9 mouse cellular contexts compared by ENCODE assay signal in the genomic region with DNA sequence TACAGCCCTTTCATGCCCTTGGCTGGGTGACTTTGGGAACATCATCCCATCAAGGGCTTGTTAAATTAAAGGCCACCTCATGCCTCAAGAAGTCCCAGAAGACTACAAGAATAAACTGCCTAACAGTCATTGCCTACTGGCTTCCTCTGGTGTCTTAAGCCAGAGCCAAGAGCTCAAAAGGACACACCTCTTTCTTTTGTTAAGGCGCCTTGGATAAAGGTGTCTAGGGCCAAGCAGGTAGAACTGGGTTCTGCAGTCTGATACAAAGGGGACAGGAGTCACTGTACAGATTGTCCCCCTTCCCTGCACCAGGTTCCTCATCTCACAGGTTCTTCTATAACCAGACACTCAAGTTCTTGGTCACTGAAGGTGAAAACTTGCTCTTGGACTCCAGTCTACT. TPM values are rescaled to one million over a fixed set of nuclear protein-coding genes. Genes with fewer than 3 reads are reported as not detected.
DNase-seq lines count a peak whose midpoint lies in the region; ATAC-seq and TF ChIP-seq lines count a peak whose summit lies in the region.
"Had no signal": no experiment of that assay in that cellular context is flagged by ENCODE, and none has a peak within 500 bp of the region (broad histone marks: within the 10 kb centered on the region; RNA-seq: fewer than 3 reads in every experiment).

No protein-coding gene starts in this region.

- DNase-seq in forebrain, embryonic 11.5 days (ENCODE audit: low spot score) = no peak
- DNase-seq in lung, postnatal 0 days (ENCODE audit: low spot score) = no peak
- DNase-seq in lung, postnatal 14 days = no peak
- DNase-seq in urinary bladder, postnatal 36 days (ENCODE audit: low spot score in 2 of 2) = no peak
- no peak for DNase-seq in adrenal gland, adult (ENCODE audit: inconsistent age in 2 of 2, low spot score in 1 of 2)
- DNase-seq: thymus, postnatal 14 days had no signal

- H3K4me2 ChIP-seq in forebrain, embryonic 11.5 days (ENCODE audit: low read depth, low read length, severe bottlenecking) = peak overlapping the region; percentile 75; the same call in 1 of the 2 replicates
- no peak overlapping the region for H3K4me2 ChIP-seq in forebrain, embryonic 15.5 days (replicated peaks)
- H3K4me2 ChIP-seq in lung, postnatal 0 days (replicated peaks; ENCODE audit: low read depth, low read length) = peak overlapping the region; percentile 62; the same call in 1 of the 2 replicates
- peak overlapping the region; percentile 64 for H3K4me2 ChIP-seq in hindbrain, embryonic 15.5 days
- H3K4me2 ChIP-seq in myocyte (ENCODE audit: low read depth) = peak overlapping the region; percentile 94

- H3K36me3 ChIP-seq in forebrain, embryonic 11.5 days (ENCODE audit: control insufficient read depth, insufficient read depth, low read length) = peaks cover 6% of the 10 kb centered on the region; the same call in 1 of the 2 replicates
- H3K36me3 ChIP-seq in forebrain, embryonic 15.5 days = peaks cover 20% of the 10 kb centered on the region
- H3K36me3 ChIP-seq in lung, postnatal 0 days (ENCODE audit: insufficient read depth, low read length) = peaks cover 4% of the 10 kb centered on the region; the same call in 1 of the 2 replicates
- H3K36me3 ChIP-seq in hindbrain, embryonic 15.5 days = peaks cover 13% of the 10 kb centered on the region
- H3K36me3 ChIP-seq in myocyte (ENCODE audit: control insufficient read depth, insufficient read depth) = peaks cover 3% of the 10 kb centered on the region

- WGBS in forebrain, embryonic 11.5 days = 80% methylated on average over 1 of the region's 1 CpGs
- 100% methylated on average over 1 of the region's 1 CpGs for WGBS in forebrain, embryonic 15.5 days
- WGBS in lung, postnatal 0 days = 77% methylated on average over 1 of the region's 1 CpGs
- WGBS in hindbrain, embryonic 15.5 days = 95% methylated on average over 1 of the region's 1 CpGs

- no peak overlapping the region; the same call in 1 of the 2 replicates for H3K9ac ChIP-seq in forebrain, embryonic 11.5 days (ENCODE audit: low read length)
- H3K9ac ChIP-seq in forebrain, embryonic 15.5 days (replicated peaks) = no peak overlapping the region
- H3K9ac ChIP-seq in lung, postnatal 0 days (replicated peaks; ENCODE audit: low read depth) = no peak overlapping the region
- H3K9ac ChIP-seq in hindbrain, embryonic 15.5 days = no peak overlapping the region

- H3K4me3 ChIP-seq in forebrain, embryonic 11.5 days (ENCODE audit: low read depth, low read length) = peak overlapping the region; percentile 3; the same call in 1 of the 2 replicates
- no peak overlapping the region for H3K4me3 ChIP-seq in forebrain, embryonic 15.5 days
- H3K4me3 ChIP-seq in lung, postnatal 0 days (ENCODE audit: low read depth, low read length) = no peak overlapping the region
- H3K4me3 ChIP-seq in hindbrain, embryonic 15.5 days = no peak overlapping the region
- H3K4me3 ChIP-seq in myocyte = peak overlapping the region; percentile 51

- H3K9me3 ChIP-seq in forebrain, embryonic 11.5 days (ENCODE audit: control insufficient read depth, low read length) = no peaks in the 10 kb centered on the region
- H3K9me3 ChIP-seq in forebrain, embryonic 15.5 days = no peaks in the 10 kb centered on the region
- no peaks in the 10 kb centered on the region for H3K9me3 ChIP-seq in lung, postnatal 0 days (ENCODE audit: low read length)
- H3K9me3 ChIP-seq in hindbrain, embryonic 15.5 days = no peaks in the 10 kb centered on the region

- H3ac ChIP-seq in myocyte (ENCODE audit: control insufficient read depth, insufficient read length) = no peak overlapping the region

- no peak for ATAC-seq in forebrain, embryonic 11.5 days (replicated peaks; ENCODE audit: low FRiP score)
- ATAC-seq in forebrain, embryonic 15.5 days (replicated peaks) = no peak
- no peak for ATAC-seq in lung, postnatal 0 days
- ATAC-seq in hindbrain, embryonic 15.5 days (ENCODE audit: low FRiP score, low read depth) = no peak

- H3K79me2 ChIP-seq in myocyte (ENCODE audit: control insufficient read depth, insufficient read depth) = peaks cover 18% of the 10 kb centered on the region

- TF ChIP-seq CTCF in lung, postnatal 0 days (IDR thresholded peaks at IDR 0.05) = no peak

- no peaks in the 10 kb centered on the region for H3K27me3 ChIP-seq in forebrain, embryonic 11.5 days (ENCODE audit: control insufficient read depth, insufficient read depth, low read length)
- H3K27me3 ChIP-seq in forebrain, embryonic 15.5 days = no peaks in the 10 kb centered on the region
- H3K27me3 ChIP-seq in lung, postnatal 0 days (replicated peaks; ENCODE audit: insufficient read depth, low read length) = no peaks in the 10 kb centered on the region
- H3K27me3 ChIP-seq in hindbrain, embryonic 15.5 days = no peaks in the 10 kb centered on the region
- H3K27me3 ChIP-seq in myocyte (ENCODE audit: control insufficient read depth, insufficient read depth, insufficient read length) = no peaks in the 10 kb centered on the region

- H3K27ac ChIP-seq in forebrain, embryonic 11.5 days (ENCODE audit: low read depth, low read length) = peak overlapping the region; percentile 98; the same call in 1 of the 2 replicates
- no peak overlapping the region for H3K27ac ChIP-seq in forebrain, embryonic 15.5 days (replicated peaks)
- no peak overlapping the region; the same call in 1 of the 2 replicates for H3K27ac ChIP-seq in lung, postnatal 0 days (ENCODE audit: low read length)
- H3K27ac ChIP-seq in hindbrain, embryonic 15.5 days (replicated peaks) = no peak overlapping the region

- no peak for TF ChIP-seq EP300 in lung, postnatal 0 days (IDR thresholded peaks at IDR 0.05)

- TF ChIP-seq POLR2A in myocyte (IDR thresholded peaks at IDR 0.05; ENCODE audit: insufficient read length, low read depth) = no peak

- peaks cover 8% of the 10 kb centered on the region; the same call in 1 of the 2 replicates for H3K4me1 ChIP-seq in forebrain, embryonic 11.5 days (replicated peaks; ENCODE audit: control insufficient read depth, insufficient read depth, low read length)
- H3K4me1 ChIP-seq in forebrain, embryonic 15.5 days = peaks cover 20% of the 10 kb centered on the region
- H3K4me1 ChIP-seq in lung, postnatal 0 days (ENCODE audit: insufficient read depth, low read depth, low read length) = peaks cover 8% of the 10 kb centered on the region; the same call in 1 of the 2 replicates
- H3K4me1 ChIP-seq in hindbrain, embryonic 15.5 days (replicated peaks) = peaks cover 18% of the 10 kb centered on the region

TF ChIP-seq in myocyte, 11 proteins besides CTCF, POLR2A, EP300 and RAD21:
- TF ChIP-seq USF1 (IDR thresholded peaks at IDR 0.05; ENCODE audit: low read depth) = no peak
- TF ChIP-seq REST (IDR thresholded peaks at IDR 0.05; ENCODE audit: insufficient read depth, insufficient read length) = no peak
- no peak for TF ChIP-seq CEBPB (IDR thresholded peaks at IDR 0.05; ENCODE audit: insufficient read depth, poor library complexity, severe bottlenecking)
- no peak for TF ChIP-seq SRF (IDR thresholded peaks at IDR 0.05; ENCODE audit: control insufficient read depth, insufficient read length, low read depth)
- TF ChIP-seq MAX (IDR thresholded peaks at IDR 0.05; ENCODE audit: low read depth) = no peak
- no peak for TF ChIP-seq TCF12 (IDR thresholded peaks at IDR 0.05; ENCODE audit: insufficient read depth, poor library complexity, severe bottlenecking)

RNA-seq across cellular contexts. Expression of gene Hmbs, which starts 1.4 kb away (rescaled TPM):
- polyA plus RNA-seq in forebrain, embryonic 11.5 days (2014; fragmentation: Nextera tagmentation; extraction: Ambion mirVana) = 155 and 166 TPM in 2 replicates
- 66.3 and 71.2 TPM in 2 replicates for polyA plus RNA-seq in forebrain, embryonic 15.5 days (2015; fragmentation: Nextera tagmentation; extraction: Ambion mirVana)
- 57.5 and 59.3 TPM in 2 replicates for polyA plus RNA-seq in lung, postnatal 0 days (2015; fragmentation: Nextera tagmentation; extraction: Ambion mirVana)
- polyA plus RNA-seq in hindbrain, embryonic 15.5 days (2015; fragmentation: Nextera tagmentation; extraction: Ambion mirVana) = 64.8 and 64.9 TPM in 2 replicates
- 31.5 TPM for polyA plus RNA-seq in myocyte (2012; fragmentation: generic; extraction: Trizol)

RNA-seq across cellular contexts. Expression of gene H2afx, which starts 8.1 kb away (rescaled TPM):
- 463 and 498 TPM in 2 replicates for polyA plus RNA-seq in forebrain, embryonic 11.5 days (2014; fragmentation: Nextera tagmentation; extraction: Ambion mirVana)
- 232 and 253 TPM in 2 replicates for polyA plus RNA-seq in forebrain, embryonic 15.5 days (2015; fragmentation: Nextera tagmentation; extraction: Ambion mirVana)
- polyA plus RNA-seq in lung, postnatal 0 days (2015; fragmentation: Nextera tagmentation; extraction: Ambion mirVana) = 50.0 and 52.7 TPM in 2 replicates
- polyA plus RNA-seq in hindbrain, embryonic 15.5 days (2015; fragmentation: Nextera tagmentation; extraction: Ambion mirVana) = 133 and 149 TPM in 2 replicates
- 123 TPM for polyA plus RNA-seq in myocyte (2012; fragmentation: generic; extraction: Trizol)

RNA-seq across cellular contexts. Expression of gene Dpagt1, which starts 16.8 kb away (rescaled TPM):
- 47.7 and 49.1 TPM in 2 replicates for polyA plus RNA-seq in forebrain, embryonic 11.5 days (2014; fragmentation: Nextera tagmentation; extraction: Ambion mirVana)
- 32.2 and 32.5 TPM in 2 replicates for polyA plus RNA-seq in forebrain, embryonic 15.5 days (2015; fragmentation: Nextera tagmentation; extraction: Ambion mirVana)
- 38.3 and 42.1 TPM in 2 replicates for polyA plus RNA-seq in lung, postnatal 0 days (2015; fragmentation: Nextera tagmentation; extraction: Ambion mirVana)
- 37.5 and 38.7 TPM in 2 replicates for polyA plus RNA-seq in hindbrain, embryonic 15.5 days (2015; fragmentation: Nextera tagmentation; extraction: Ambion mirVana)
- polyA plus RNA-seq in myocyte (2012; fragmentation: generic; extraction: Trizol) = 26.3 TPM

RNA-seq across cellular contexts. Expression of gene Vps11, which starts 18.9 kb away (rescaled TPM):
- 32.2 and 35.7 TPM in 2 replicates for polyA plus RNA-seq in forebrain, embryonic 11.5 days (2014; fragmentation: Nextera tagmentation; extraction: Ambion mirVana)
- 38.4 and 42.3 TPM in 2 replicates for polyA plus RNA-seq in forebrain, embryonic 15.5 days (2015; fragmentation: Nextera tagmentation; extraction: Ambion mirVana)
- polyA plus RNA-seq in lung, postnatal 0 days (2015; fragmentation: Nextera tagmentation; extraction: Ambion mirVana) = 24.5 and 26.1 TPM in 2 replicates
- polyA plus RNA-seq in hindbrain, embryonic 15.5 days (2015; fragmentation: Nextera tagmentation; extraction: Ambion mirVana) = 40.3 and 45.0 TPM in 2 replicates
- polyA plus RNA-seq in myocyte (2012; fragmentation: generic; extraction: Trizol) = 26.4 TPM

RNA-seq across cellular contexts. Expression of gene C2cd2l, which starts 22.5 kb away (rescaled TPM):
- 12.2 and 13.7 TPM in 2 replicates for polyA plus RNA-seq in forebrain, embryonic 11.5 days (2014; fragmentation: Nextera tagmentation; extraction: Ambion mirVana)
- polyA plus RNA-seq in forebrain, embryonic 15.5 days (2015; fragmentation: Nextera tagmentation; extraction: Ambion mirVana) = 21.5 and 24.2 TPM in 2 replicates
- 8.1 and 10.3 TPM in 2 replicates for polyA plus RNA-seq in lung, postnatal 0 days (2015; fragmentation: Nextera tagmentation; extraction: Ambion mirVana)
- 28.7 and 29.3 TPM in 2 replicates for polyA plus RNA-seq in hindbrain, embryonic 15.5 days (2015; fragmentation: Nextera tagmentation; extraction: Ambion mirVana)
- polyA plus RNA-seq in myocyte (2012; fragmentation: generic; extraction: Trizol) = 18.1 TPM

Comparison
In these comparisons a context has a peak if more than half of its experiments do, and no peak if none do; other contexts are left out.
1. H3K4me3 ChIP-seq: peak in forebrain, embryonic 11.5 days (single experiment) and myocyte (single experiment); none in forebrain, embryonic 15.5 days (single experiment), lung, postnatal 0 days (single experiment) and hindbrain, embryonic 15.5 days (single experiment).